Mouse (Mus musculus): ENCODE measurements around the gene Sertm1.

DNA sequence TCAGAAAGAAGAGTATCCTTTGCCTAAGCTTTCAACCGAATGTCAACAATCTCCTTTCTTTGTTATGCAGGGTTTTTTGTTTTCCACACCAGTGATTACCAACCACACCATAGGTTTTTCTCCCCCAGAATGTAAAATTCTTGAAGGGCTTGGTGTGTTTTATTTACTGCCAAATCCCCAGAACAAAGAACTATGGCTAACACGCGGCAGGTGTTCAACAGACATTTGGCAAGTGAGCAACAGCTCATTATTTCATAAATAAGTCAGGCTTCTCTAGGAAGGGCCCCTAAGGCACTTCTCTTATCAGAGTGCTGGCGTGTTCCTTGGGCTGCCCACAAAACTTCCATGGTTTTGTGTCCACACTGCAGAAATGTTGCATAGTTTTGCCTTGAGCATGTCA, 23.5 kb downstream of the Sertm1 start:
- no peak for TF ChIP-seq CTCF (IDR thresholded peaks at IDR 0.05; ENCODE audit: low read depth)
- TF ChIP-seq EP300 (optimal IDR thresholded peaks at IDR 0.05): no peak

All from stomach, postnatal 0 days (tissue).